Mouse (Mus musculus): ENCODE measurements around the gene Bcar1.

Bcar1 gene

GRCm38 (mm10) chr8:111739604-111740003 lies 4.0 kb downstream of the Bcar1 start:
- DNase-seq (ENCODE audit: low spot score in 2 of 2): no peak

DNA sequence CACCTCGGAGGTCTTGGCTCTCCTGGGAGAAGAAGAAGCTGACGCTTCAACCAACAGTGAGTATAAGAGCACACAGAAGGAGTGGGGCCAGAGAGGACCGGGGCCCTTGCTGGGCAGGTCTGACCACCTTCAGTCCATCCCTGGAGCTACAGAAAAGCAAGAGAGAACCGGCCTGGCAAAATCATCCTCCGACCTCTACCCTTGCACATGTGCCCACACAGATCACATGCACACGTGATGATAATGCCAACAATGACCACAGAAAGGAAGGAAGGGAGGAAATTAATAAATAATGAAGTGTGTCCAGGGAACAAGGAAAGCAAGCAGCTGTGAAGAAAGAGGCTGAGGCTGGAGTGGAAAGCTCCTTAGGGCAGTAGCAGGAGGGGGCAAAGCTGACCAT lies 4.7 kb downstream of the Bcar1 start:
- no peak for DNase-seq (ENCODE audit: low spot score in 2 of 2)

- DNase-seq (ENCODE audit: low spot score in 2 of 2): no peak
Measured at GRCm38 (mm10) chr8:111736321-111736720, 7.3 kb downstream of the Bcar1 start.

DNA sequence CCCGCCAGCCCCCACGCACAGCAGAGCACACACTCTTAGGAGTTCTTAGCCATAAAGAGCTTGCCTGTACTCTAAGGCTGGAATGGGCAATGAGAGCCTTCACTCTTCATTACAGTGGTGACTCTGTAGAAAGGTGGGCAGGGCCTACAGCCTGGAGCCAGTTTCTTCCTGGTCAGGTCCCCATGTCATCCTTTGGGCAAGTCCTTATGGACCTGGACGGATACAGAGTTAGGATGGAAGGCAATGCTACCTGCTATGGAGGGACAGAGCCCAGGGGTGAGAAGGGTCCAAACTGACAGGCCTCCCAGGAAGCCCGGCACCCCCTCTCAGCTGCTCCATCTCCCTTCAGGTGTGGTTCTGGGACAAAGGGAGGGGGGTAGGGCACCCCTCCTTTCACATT lies 7.8 kb downstream of the Bcar1 start:
- DNase-seq (ENCODE audit: low spot score in 2 of 2): no peak

DNA sequence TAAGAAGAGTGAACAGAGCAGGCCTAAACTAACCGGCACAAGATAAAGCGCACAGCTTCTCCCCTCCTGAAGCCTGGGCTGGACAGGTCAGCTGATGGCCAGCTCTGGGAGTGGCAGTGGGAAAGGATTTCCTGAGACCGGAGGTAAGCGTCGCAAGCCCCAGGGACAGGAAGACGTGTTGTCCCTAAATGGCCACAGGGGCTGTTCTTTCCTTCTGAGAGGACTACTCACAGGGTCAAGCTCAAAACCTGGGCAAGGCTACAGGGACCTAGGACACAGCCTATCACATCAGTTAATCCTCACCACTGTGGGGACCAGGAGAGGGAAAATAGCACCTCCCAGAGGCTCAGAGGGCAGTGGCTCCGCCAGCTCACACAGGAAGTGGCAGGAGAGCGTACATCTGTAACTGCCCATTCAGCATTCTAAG lies 8.3 kb downstream of the Bcar1 start:
- no peak for DNase-seq (ENCODE audit: low spot score in 2 of 2)

- DNase-seq (ENCODE audit: low spot score in 2 of 2): no peak
Measured at GRCm38 (mm10) chr8:111734244-111734960, 9.2 kb downstream of the Bcar1 start.

- DNase-seq (ENCODE audit: low spot score in 2 of 2): no peak
Measured at GRCm38 (mm10) chr8:111733581-111734243, 9.9 kb downstream of the Bcar1 start.

GRCm38 (mm10) chr8:111732406-111733085 lies 11.1 kb downstream of the Bcar1 start:
- DNase-seq (ENCODE audit: low spot score in 2 of 2): no peak

DNA sequence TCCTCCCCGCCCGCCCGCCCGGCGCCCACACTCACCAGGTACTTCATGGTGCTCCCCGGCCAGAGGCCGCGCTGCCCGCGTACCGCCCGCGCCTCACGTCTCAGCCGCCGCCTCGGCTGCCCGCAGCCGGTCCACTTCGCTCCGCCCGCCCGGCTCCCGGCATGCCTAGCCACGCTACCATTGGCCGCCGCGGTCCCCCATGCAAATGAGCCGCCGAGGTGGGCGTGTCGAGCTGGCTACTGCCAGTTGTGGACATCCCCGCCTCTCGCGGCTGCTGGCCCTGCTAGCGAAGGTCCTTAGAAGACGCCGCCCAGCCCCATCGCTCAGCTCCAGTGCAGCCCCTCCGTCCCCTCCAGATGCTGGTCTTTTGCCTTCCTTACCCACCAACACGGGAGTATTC lies 11.6 kb downstream of the Bcar1 start:
- peak; percentile 69 to 91 for DNase-seq (ENCODE audit: low spot score in 2 of 2)

- no peak for DNase-seq (ENCODE audit: low spot score in 2 of 2)
Measured at GRCm38 (mm10) chr8:111731231-111731977, 12.2 kb downstream of the Bcar1 start.

DNA sequence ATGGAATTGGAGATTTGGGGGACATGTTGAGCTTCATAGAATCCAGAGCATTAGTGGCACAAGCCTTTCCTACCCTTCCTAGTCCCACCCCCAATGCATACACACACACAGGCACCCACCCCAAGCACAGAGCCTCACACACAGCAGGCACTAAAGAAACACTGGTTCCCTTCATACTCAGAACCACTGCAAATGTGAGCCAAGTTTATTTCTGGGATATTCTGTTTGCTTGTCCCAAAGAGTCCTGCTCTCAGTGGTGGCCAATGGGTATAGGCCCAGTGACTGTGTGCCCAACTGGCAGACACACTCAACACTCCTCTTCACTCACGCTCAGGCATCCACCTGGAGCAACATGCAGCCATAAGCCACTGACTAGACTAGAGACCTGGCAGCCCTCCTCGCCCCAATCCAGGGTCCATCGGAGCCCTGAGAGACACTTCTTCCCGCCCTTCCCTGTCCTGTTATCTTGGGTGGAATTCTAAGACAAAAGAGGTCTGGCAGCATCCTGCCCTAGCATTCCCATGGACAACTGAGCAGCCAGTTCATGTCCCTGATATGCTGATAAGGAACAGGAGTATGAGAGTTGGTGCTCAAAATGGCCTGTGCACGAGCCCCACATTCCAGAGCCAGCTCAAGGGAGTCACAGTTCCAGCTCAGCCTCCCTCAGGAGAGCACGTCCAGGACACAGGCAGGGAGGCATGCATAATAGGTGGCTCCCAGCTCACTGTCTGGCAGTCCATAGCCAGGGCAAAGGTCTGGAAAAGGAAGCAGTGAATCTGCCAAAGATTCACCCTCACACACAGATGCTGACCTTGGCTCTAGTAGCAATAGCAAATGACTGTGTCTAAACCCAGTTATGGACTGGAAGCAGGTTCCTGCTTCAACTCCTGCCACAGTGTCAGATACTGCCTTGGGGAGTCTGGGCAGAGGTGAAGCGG lies 14.1 kb downstream of the Bcar1 start:
- DNase-seq (ENCODE audit: low spot score in 2 of 2): no peak

- DNase-seq (ENCODE audit: low spot score in 2 of 2): no peak
Measured at GRCm38 (mm10) chr8:111728481-111728880, 15.1 kb downstream of the Bcar1 start.

- DNase-seq (ENCODE audit: low spot score in 2 of 2): no peak
Measured at GRCm38 (mm10) chr8:111727553-111727952, 16.1 kb downstream of the Bcar1 start.

GRCm38 (mm10) chr8:111726102-111726900 lies 17.3 kb downstream of the Bcar1 start:
- no peak for DNase-seq (ENCODE audit: low spot score in 2 of 2)

DNA sequence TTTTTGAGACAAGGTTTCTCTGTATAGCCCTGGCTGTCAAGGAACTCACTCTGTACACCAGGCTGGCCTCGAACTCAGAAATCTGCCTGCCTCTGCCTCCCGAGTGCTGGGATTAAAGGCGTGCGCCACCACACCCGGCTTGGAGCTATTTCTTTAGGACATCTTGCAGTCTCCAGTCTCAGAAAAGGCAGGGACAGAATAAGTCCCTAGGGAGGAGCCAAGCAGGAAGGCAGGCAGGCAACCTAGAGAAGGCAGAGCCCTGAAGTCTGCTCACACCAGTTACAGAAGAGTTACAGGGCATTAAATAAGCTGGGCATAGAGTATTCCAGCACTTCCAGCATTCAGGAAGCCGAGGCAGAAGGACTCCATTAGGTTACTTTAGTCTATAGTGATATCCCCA lies 18.3 kb downstream of the Bcar1 start:
- no peak for DNase-seq (ENCODE audit: low spot score in 2 of 2)

DNA sequence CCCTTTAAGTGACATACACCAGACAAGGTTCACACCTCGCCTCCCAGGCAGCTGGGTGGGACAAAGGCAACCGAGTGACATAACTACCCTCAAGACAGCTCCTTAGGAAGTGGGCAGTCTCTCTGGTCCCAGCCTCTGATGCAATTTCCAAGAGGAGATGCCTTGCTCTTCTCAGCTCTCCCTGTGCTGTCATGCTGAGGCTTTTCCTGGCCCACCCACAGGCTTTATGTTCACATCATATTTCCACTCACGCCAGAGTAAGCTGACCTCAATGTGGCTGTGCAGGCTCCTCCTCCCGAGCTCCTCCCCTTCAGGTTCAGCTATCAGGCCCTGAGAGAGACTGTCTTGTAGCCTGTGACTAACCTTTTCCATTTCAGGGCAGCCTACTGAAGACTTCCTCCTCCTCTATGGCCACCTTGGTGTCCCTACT lies 23.5 kb downstream of the Bcar1 start:
- DNase-seq (ENCODE audit: low spot score in 2 of 2): no peak

DNA sequence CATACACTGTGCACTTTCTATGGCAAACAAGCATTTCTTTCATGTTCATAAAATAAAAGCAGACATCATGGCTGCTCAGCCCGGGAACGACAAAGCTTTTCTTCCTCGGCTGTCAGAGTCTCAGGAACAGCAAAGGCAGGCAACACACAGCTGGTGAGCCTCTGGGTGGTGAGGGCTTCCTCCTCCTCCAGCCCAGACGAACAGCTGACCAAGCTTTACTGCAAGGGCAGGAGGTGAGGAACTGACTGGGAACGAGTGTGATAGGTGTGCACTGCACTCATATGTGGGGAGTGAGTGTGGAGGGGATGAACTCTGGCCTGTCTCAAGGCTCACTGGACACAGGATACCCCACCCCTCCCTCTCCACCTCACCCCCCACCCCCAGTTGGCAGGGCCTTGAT lies 24.7 kb downstream of the Bcar1 start:
- DNase-seq (ENCODE audit: low spot score in 2 of 2): no peak

DNA sequence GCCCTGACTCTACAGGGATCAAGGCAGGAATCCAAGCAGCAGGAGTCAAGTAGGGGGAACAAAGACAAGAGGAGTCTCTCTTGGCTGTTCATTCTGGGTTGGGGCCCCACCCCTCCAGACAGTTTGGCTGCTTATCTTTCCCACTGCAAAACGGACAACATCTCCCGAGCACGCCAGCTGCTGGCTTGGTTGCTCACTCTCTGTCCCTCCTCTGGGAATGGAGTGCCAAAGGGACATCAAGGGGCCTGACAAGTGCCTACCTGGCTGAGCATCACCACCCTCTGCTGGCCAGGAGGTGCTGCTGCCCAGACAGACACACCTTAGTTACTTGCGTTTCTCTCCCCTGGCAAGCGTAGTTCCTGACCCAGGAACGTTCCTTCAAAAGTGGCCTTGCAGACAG lies 25.7 kb downstream of the Bcar1 start:
- DNase-seq (ENCODE audit: low spot score in 2 of 2): no peak

- DNase-seq (ENCODE audit: low spot score in 2 of 2): no peak
Measured at GRCm38 (mm10) chr8:111717488-111717792, 26.2 kb downstream of the Bcar1 start.
